Mouse (Mus musculus) mouse embryonic stem cell (cell line): ENCODE results near the gene Crygn.

Source experiments
- in situ Hi-C, 2 experiments: fragments of 300-500 bp; cut with MboI; formaldehyde crosslinking; loops; 1 replicate in 1 of 2; 3 replicates in 1 of 2; pipeline ENCODE4 v1.14.3; 2019 to 2020; ENCODE audit warnings: low sequenced_read_pairs in 2 of 2, low pct_unique_long_range_greater_than_20kb in 1 of 2, mixed read lengths in 1 of 2; ENCODE audit not compliant: unreplicated experiment in 1 of 2

Crygn gene

DNA sequence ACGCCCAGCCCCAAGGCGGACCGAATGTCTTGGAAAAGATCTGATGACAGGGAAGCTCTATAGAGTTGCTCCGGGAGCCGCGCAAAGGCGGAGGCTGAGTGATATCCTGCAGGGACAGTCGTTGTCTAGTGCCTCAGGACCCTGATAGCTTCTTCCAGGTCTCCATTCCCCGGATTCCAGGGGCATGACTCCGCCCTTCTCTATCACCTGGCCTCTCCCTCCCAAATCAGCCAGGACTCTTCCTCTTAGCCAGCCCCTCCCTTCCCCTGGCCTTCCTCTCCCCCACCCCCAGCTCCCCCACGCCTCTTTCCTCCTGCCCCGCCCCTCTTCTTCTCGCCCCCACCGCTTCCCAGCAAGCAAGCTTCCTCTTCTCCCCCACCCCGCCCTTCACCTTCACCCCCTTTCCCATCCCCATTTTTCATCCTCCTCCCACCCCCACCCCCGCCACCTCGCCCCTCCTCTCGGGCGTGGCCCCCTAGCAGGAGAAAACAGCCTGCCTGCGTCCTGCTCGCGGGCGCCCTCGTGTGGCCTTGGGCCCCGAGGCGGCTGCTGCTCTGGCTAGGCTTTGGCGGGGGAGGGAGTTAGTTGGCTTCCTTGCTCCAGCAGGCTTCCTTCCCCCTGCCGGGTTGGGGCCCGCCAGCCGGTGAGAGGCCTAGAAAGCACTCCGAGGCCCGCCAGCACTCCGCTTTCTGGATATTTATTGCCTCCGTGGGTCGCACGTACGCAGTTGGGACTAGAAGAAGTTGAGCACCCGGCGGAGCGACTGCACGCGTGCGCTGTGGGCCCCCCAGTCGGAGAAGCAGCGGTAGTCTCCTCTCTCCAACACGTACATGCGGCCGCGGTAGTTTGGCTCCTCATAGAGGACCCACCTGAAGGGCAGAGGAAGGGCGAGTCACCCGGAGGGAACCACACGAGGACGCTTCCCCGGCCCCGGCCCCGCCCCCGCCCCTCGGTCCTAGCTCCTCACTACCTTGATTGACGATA, 7.2 kb downstream of the Crygn start:
- in situ Hi-C loops = no loop called here

DNA sequence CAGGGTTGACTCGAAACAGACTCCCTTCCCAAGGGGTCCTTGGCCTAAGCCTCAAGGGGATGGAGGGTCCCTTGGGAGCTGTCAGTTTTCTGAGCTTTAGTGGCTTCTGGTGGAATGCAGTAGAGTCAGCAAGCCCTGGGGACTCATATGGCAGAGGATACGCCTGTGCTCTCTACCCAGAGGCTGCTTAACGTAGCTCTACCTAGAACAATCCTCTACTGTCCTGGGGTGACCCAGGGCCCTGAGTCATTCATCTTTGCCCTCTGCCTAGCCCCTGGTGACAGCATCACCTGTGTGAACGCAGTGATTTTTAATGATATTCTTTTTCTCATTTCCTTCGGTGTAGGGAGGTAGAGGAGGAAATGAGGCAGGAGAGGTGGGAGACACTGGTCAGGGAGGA, 8.1 kb downstream of the Crygn start:
- in situ Hi-C loops = no loop called here

DNA sequence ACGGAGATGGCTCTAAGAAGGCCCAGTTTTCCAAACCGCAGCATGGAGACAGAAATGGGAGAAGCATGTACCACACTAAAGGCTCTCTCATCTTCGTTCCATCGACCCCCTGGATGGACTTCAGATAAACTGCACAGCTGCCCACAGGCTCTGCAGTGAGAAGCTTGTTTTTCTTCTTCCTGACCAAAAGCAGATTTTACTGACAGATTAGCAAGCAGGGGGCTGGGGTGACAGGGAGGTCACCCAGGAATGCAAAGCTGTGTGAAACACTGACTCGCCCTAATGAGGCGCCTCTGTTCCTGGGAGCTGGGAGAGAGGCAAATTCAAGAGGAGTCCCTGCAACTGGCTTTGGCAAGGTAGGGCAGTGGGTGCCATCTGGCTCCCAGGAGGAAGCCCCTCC, 10.3 kb downstream of the Crygn start:
- in situ Hi-C loops = no loop called here

DNA sequence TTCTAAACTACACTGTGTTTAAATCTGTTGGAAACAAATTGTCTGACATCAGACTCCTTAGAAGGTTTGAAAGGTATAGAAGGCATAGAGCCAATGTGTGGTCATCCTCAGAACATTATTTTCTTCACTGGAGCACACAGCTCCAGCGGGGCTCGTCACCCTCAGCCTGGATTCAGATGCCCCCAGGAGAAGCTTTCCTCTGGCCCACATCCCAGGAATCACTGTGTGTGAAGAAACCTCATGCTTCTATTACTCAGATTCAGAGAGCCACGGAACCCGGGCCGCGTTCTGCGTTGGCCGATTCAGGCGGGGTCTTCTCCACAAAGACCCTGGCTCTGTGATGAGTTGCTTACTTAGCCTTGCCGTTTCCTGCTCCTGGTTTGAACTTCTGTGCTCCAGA, 13.9 kb downstream of the Crygn start:
- in situ Hi-C loops = no loop called here

DNA sequence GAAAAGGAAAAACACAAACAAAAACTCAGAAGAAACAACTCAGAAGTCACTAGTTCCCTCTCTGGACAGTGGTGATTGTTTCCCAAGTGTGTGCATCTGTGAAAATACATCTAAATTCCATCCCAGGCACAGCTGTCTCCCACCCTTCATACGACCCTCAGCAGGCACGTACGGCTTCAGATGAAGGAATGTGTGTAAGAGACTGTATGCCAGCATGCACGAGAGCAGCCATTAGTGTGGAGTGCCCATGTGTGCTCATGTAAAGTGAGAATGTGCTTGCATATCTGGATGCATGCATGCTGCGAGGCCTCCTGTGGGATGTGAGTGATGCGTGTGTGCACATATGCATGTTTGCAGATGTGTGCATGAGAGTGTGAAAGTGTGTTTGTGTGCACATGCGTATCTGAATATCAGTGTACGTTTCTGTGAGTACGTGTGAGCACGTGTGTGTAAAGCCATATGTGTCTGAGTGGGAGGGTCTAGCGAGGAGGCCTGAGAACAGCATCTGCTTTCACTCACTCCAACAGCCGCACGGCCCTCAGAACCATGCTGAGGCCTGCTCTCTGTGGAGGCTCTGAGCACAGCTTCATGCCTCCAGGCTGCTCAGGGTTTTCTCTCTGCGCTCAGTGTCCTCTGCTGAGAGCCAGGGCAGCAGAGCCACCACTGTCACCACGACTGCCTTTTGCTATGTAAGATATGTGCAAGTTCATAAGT, 16.5 kb downstream of the Crygn start:
- in situ Hi-C loops = no loop called here

DNA sequence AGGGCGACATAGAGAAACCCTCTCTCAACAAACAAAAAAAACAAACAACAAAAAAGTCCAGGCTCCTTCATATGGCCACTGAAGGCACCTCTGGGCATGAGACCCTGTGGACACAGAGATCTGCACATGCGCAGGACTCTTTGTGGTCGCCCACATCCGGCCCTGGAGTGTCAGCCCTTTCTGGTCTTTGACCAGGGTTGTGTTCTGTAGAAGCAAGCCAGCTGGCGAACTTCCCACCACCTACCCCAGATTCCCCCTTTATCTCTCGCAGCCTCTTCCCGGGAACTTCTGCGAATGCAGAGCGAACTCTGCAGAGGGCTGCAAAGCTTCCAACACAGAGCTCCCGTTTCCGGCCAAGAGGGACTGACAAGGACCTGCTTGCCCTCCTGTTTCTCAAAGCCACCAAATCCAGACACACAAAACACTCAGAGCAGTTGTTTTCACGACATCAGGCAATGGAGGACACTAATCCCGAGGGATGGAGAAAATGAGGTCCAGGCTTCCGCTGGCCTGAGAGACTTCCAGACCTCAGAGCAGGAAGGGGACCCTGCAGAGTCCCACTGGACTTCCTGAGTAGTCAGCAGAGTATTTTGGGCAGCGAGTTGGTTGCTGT, 18.6 kb downstream of the Crygn start:
- in situ Hi-C loops = no loop called here

DNA sequence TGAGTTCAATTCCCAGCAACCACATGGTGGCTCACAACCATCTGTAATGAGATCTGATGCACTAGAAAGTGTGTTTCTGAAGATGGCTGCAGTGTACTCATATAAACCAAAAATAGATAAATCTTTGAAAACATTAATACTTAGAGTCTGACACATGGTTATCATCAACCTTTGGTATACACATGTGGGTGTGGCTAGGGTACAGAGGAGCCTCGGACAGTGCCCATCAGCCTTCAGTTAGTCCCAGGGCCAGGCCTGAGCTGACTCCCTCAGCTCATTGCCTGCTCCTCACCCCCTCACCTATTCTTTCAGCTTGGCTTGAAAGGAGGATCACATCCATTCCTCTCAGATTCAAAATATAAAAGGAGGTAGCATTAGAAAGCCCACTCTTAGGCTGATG, 19.3 kb downstream of the Crygn start:
- in situ Hi-C loops = no loop called here

DNA sequence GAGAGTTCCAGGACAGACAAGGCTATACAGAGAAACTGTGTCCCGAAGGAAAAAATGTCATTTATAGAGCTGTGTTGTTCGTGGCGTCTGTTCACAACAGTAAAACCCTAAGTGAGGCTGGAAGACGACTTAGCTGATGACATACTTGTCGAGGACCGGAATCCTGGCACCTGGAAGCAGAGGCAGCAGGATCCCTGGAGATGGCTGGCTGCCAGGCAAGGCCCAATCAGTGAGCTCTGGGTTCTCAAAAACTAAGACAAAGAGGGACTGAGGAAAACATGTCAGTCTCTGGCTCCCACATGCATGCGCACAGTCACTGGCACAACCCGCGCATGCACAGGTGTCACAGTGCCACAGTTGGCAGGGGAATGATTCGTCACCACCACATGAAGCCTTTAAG, 20.2 kb downstream of the Crygn start:
- in situ Hi-C loops = no loop called here

DNA sequence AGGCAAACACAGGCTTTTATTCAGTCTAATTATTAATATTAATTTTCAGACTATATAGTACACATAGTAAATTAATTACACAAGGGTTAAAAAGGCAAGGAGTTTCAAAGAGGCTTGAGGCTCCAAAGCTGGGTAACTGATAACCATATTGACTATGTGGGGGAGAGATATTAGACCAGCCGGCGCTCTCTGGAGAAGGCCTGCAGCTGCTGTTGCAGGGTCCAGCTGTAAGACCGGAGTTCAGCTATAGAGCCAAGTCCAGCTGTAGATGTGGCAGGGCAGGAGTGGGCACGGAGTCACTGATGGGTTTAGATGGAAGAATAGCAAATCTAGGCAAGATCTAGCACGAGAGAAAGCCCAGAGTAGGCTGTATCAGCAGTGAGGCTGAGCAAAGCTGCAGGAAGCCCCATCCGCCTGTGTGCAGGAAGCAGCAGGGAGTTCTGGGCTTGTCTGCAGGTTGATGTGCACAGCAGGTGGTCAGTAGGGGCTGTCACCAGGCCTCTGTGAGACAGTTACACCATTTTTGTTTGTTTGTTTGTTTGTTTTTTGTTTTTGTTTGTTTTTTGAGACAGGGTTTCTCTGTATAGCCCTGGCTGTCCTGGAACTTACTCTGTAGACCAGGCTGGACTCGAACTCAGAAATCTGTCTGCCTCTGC, 23.9 kb downstream of the Crygn start:
- in situ Hi-C loops = no loop called here

DNA sequence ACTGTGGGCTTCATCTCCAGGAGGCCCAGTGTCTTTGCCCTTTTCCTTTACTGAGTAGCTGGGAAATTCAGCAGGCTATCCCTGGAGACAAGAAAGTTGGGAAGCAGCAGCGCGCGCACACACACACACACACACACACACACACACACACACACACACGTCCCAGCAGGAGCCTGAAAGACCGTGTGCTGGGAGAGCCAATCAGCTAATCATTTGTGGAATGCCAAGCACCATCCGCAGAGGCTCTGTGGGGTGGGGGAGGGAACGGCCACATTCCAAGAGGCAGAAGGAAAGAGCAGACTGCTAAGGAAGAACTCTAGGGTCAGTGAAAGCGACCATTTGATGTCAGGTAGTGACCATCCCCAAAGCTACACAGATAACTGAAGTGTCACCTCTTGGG, 24.7 kb downstream of the Crygn start:
- in situ Hi-C loops = no loop called here

DNA sequence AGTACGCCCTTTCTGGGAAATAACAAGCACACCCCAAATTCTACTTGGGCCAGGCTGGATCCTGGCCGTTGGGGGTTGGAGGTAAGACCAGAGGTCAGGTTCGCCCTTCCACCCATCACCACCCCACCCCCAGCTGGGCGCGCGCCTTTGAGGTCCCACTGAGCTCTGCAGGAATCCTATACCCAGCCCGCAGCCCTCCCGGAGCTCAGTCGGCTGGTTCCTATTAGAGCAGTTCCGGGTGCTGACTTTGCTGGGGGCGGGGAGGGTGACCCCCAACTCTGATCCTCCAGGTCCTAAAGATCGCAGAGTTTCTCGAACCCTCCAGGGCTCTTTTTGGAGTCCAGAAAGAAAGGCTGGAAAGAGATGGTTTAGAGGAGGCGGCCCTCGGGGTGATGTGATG, 26.8 kb downstream of the Crygn start:
- in situ Hi-C loops = no loop called here

DNA sequence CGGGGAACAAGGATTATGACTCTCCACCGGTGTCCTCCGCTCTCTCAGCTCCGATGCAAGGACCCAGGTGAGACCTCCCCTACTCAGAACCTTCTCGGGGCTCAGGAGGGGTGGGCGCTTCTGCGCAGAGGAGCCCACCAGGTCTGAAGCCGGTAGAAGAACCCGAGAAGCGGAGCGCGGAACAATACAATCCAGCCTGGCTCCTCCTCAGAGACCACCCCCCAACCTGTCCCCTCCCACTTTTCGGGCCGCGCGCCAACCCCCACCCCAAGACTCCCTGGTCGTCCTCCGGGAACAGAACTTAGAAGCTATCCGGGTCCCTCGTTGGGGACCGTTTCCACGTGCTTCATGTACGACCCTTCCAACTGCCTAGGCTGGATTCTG, 27.3 kb downstream of the Crygn start, which contains the start of gene Wdr86:
TSS of gene Wdr86 (minus strand) at position 240 of the 384 bp plus-strand sequence.
- in situ Hi-C loops = no loop called here

DNA sequence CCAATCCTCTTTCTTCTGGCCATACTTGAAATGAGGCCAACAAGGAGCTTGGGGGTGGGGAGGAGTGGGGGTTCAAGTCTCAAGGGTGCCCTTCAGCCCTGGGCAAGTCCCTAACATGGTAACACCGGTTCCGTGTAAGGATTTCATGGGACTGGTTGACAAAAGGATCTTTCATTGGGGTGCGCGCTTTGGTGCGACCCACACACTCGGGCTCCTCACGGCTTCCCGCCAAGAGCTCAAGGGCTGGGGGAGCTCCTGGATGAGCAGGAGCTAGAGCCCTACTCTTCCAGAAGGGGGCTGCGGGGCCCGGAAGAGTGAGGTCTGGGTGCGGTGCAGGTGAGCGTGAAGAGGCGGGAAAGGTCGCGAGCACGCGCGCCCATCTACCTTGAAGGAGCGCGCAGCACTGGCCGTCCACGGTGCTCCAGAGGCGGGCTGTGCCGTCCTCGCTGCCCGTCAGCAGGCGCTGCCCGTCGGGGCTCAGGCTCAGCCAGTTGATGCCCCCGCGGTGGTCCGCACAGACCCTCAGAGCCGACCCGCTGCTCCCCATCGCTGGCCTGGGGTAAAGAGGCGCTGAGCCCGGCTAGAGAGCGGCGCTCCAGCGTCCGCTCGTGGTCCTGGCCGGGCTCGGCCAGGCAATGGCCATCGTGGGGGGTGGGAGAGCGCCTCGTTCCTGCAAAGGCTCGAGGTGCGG, 27.9 kb downstream of the Crygn start:
- in situ Hi-C loops = no loop called here

DNA sequence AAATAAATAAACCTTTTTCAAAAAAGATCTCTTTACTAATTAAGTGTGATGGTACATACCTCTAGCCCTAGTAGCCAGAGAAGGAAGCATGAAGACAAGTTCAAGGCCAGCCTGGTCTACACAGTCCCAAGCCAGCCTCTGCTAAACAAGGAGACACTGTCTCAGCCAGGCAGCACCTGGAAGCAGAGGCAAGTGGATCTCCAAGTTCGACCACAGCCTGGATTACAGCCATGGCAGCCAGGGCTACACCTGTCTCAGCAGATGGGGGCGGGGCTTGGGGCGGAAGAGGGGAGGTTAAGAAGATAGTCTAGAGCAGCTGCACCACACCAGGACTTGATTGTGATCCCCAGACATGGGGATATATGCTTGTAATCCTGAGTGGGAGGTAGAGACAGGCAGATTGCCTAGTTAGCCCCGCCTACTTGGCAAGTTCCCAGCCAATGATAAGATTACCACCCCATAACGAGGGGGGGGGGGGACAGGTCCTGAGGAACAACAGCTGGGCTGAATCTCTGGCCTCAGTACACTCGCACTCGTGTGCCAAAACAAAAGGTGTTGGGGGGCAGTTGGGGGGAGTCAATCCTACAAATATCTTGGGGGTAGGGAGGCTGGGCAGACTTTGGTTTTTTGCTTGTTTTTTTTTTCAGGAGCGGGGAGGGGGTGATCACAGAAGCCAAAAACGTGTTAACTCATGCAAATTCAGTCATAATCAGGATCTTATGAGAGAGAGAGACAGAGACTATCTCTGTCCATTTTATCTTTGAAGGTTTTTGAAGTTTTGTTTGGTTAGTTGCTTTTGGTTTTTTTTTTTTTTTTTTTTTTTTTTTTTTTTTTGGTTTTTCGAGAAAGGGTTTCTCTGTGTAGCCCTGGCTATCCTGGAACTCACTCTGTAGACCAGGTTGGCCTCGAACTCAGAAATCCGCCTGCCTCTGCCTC, 30.6 kb downstream of the Crygn start:
- in situ Hi-C loops = no loop called here

DNA sequence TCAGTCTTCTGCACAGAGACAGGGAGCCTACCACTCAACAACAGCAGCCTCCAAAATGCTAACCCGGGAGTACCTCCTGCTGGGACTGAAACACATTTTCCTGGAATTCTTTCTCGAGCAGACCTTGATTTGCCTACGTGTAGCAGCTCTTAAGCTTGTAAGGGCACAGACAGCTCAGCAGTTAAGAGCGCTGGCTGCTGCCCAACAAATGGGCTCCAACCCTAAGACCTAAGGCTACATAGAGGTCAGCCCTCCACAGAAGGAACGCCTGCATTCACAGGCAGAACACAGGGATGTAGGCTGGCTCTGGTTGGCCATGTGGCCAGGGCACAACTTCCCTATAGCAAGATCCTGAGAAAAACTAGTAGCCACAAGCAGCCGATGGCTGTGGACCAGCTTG, 31.9 kb downstream of the Crygn start:
- in situ Hi-C loops = no loop called here

DNA sequence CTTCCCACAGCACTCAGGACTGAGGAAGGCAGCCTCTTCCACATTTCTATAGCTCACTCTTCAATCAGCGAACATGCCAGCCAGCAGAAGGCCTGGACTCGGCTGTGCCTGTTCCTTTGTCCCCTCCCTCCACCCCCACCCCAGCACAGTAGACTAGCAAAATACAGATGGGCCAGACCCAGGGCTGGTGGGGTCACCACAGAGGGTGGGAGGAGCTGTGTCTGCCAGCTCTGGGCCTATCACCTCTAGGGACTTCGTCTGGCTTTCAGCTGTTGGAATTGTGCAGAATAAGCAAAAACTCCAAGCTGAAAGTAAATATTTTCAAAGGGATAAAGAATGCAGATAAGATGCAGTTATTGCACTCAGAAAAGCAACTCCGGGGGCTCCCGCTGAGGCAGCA, 33.0 kb downstream of the Crygn start:
- in situ Hi-C loops = no loop called here

DNA sequence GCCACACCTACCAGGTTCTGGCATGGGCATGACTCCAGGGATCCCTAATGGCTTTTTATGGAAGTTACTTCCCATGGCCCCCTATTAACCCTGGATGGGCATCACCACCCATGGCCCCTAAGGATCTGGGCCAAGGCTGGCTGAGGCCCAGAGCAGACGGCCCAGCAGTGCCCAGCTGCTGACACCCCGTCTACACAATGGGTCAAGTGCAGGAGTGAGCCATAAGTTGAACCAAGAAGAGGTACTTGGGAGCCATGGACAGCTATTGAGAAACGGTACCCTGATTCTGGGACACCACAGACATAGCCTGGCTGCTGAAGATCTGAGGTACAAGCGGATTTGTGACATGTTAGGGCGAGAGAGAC, 33.6 kb downstream of the Crygn start:
- in situ Hi-C loops = no loop called here
